Mouse (Mus musculus) adrenal gland, postnatal 25 days (tissue): ENCODE results near the gene Itgb1bp2. TPM values are rescaled to one million over a fixed set of nuclear protein-coding genes. Genes with fewer than 3 reads are reported as not detected.

ENCODE experiments used
- DNase-seq: peaks from one replicate; pipeline ENCODE4 v3.0.0; 2021; ENCODE audit warnings: mixed read lengths
- long read RNA-seq: library from polyadenylated mRNA; stranded (forward); transcript quantifications from one replicate; pipeline ENCODE4 v2.0.0, GENCODE M21; 2021
- total RNA-seq: library from RNA; stranded (reverse); gene quantifications from 2 replicates; pipeline ENCODE4 v1.2.3, GENCODE M21; 2021

Gene Itgb1bp2
- 0.94 and 1.2 TPM in 2 replicates for total RNA-seq
- long read RNA-seq, result 0 reads

GRCm38 (mm10) chrX:101448886-101449475 lies at the start of gene Itgb1bp2:
TSS of gene Itgb1bp2 (plus strand) at chrX:101449088.
- DNase-seq, result no peak

GRCm38 (mm10) chrX:101418946-101419724 lies 29.8 kb upstream of the Itgb1bp2 start:
- peak; percentile 63 for DNase-seq

- DNase-seq, result peak; percentile 85
Measured at GRCm38 (mm10) chrX:101419725-101420699, 28.9 kb upstream of the Itgb1bp2 start.

- DNase-seq, result no peak
Measured at GRCm38 (mm10) chrX:101420700-101421095, 28.2 kb upstream of the Itgb1bp2 start, which contains the start of gene Zmym3. TSS of gene Zmym3 (minus strand) at chrX:101420849.

GRCm38 (mm10) chrX:101423462-101423861 lies 25.4 kb upstream of the Itgb1bp2 start:
- peak; percentile 47 for DNase-seq

GRCm38 (mm10) chrX:101427774-101428173 lies 21.1 kb upstream of the Itgb1bp2 start:
- no peak for DNase-seq

GRCm38 (mm10) chrX:101428785-101429141 lies 20.1 kb upstream of the Itgb1bp2 start:
- DNase-seq, result no peak

GRCm38 (mm10) chrX:101429142-101429949 lies 19.5 kb upstream of the Itgb1bp2 start, which contains the start of gene Nono:
TSS of gene Nono (plus strand) at chrX:101429318.
- DNase-seq, result peak; percentile 70

- DNase-seq, result no peak
Measured at GRCm38 (mm10) chrX:101429976-101430375, 18.9 kb upstream of the Itgb1bp2 start.

- DNase-seq, result no peak
Measured at GRCm38 (mm10) chrX:101451147-101451546, 2.3 kb downstream of the Itgb1bp2 start.

- DNase-seq, result no peak
Measured at GRCm38 (mm10) chrX:101451591-101451990, 2.7 kb downstream of the Itgb1bp2 start.

GRCm38 (mm10) chrX:101472202-101472601 lies 23.3 kb downstream of the Itgb1bp2 start:
- DNase-seq, result no peak

GRCm38 (mm10) chrX:101481604-101482350 lies 32.9 kb downstream of the Itgb1bp2 start:
- no peak for DNase-seq

GRCm38 (mm10) chrX:101486487-101487152 lies 37.7 kb downstream of the Itgb1bp2 start:
- DNase-seq, result peak; percentile 35

Other genes starting within 250 kb of the Itgb1bp2 start
- 35.7 and 52.4 TPM in 2 replicates for gene Snx12, start 226.5 kb upstream of the Itgb1bp2 start, total RNA-seq
- 28.5 and 40.7 TPM in 2 replicates for gene Foxo4, start 194.6 kb upstream of the Itgb1bp2 start, total RNA-seq
- not detected in 2 replicates for gene Gm614, start 185.1 kb upstream of the Itgb1bp2 start, total RNA-seq
- gene Il2rg, start 180.8 kb upstream of the Itgb1bp2 start, total RNA-seq, result 8.3 and 9.7 TPM in 2 replicates
- gene Gm20489, start 180.1 kb upstream of the Itgb1bp2 start, total RNA-seq, result not detected in 2 replicates
- 42.3 and 51.4 TPM in 2 replicates for gene Med12, start 175.1 kb upstream of the Itgb1bp2 start, total RNA-seq
- gene Nlgn3, start 149.9 kb upstream of the Itgb1bp2 start, total RNA-seq, result 13.5 and 15.0 TPM in 2 replicates
- 8.5 TPM in 1 of 2 replicates, not detected in the other for gene Gjb1, start 72.7 kb upstream of the Itgb1bp2 start, total RNA-seq
- gene Zmym3, start 28.2 kb upstream of the Itgb1bp2 start, total RNA-seq, result 77.9 and 131 TPM in 2 replicates
- gene Nono, start 19.8 kb upstream of the Itgb1bp2 start, total RNA-seq, result 218 and 222 TPM in 2 replicates
- 36.4 and 44.9 TPM in 2 replicates for gene Taf1, start 83.6 kb downstream of the Itgb1bp2 start, total RNA-seq
- 261 and 328 TPM in 2 replicates for gene Ogt, start 191.0 kb downstream of the Itgb1bp2 start, total RNA-seq